Mouse (Mus musculus) CD4-positive, CD25-positive, alpha-beta regulatory T cell, adult 2 months (primary cell): Measurements from ENCODE around the gene Sox13.
A peak's percentile ranks its signal among the peaks of the same experiment; 100 is the strongest.

Source experiments
- DNase-seq: peaks from one replicate; pipeline ENCODE4 v3.0.0-alpha.2; 2012; ENCODE audit warnings: low read depth, low spot score

The Sox13 gene

DNA sequence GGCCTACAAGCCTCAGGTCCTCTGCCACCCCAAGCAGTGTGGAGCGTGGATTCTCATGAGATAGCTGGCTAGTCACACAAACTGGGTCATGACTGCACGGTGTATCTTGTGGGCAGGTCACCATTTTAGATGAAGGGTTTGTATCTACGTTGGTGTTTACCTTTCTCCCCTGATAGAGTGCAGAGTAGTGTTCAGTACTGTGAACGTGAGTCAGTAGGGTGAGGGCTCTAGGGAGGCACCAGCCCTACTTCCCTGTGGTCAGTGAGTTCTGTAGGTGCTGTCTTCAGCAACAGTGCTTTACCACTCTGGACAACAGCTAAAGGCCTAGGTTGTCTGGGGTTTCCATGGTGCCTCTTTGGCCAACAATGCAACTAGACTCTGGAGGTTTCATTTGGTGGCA lies 20.2 kb downstream of the Sox13 start:
- DNase-seq, result no peak

DNA sequence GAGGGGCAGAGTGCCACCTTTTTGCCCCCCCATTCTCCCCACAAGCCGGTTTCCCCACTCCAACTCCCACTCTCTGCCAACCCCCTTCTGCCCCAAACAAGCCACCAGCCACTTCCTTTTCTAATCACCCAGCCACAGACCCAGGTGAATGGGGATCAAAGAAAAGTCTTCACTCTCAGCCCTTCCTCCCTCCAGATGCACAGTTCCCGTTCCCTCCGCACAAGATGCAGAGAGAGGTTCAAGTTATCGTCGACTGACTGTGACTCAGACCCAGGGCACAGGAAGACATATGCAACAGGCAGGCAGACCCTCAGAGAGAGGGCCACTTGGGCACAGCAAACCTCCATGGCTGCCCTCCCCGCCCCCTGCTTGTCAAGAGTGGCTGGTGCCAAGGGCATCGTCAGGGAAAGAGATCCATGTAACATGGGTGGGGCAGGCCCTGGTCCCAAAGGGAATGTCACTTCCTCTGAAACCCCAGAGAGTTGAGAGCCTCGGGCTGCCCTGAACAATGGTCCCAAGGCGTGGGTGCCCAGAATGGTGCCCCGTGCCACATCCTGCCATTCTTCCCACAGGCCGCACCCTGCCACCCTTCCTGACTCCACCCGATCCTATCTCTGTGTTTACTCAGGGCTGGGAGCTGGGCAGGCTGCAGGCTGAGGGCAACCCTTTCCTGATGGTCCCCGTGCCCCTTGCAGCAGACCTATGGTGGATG lies 24.0 kb downstream of the Sox13 start:
- DNase-seq, result no peak

DNA sequence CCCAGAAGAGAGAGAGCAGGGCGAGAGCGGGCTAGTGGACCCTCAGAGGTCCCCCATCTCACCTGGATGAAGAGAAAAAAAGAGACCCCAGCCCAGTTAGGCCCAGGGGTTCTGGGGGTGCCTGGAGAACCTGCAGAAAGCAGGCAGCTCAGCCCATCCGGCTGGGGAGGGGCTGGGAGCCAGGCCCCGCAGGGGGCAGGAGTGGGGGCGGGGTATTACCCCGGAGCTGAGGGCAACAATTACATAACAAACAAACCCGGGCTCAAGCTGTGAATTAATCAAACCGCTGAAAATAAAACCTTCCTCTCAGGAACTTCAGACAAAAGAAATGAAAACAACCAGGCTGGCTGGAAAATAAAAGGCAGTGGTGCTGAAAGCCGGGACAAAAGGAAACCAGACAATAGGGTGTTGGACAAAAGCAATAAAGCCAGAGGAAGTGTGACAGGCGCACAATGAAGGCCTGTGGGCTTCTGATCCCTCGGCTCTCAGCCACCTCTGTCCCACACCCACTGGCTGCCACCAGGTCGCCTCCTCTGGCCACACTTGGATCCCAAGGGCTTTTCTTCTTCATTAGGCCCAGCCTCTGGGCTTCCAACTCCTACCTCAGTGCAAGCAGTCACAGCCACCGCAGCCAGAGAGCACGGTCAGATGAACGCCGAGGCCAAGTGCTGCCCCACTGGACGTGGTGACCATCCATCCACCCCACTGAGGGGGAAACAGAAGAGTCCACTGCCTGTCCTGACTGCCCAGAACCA lies 26.5 kb downstream of the Sox13 start:
- DNase-seq, result no peak

DNA sequence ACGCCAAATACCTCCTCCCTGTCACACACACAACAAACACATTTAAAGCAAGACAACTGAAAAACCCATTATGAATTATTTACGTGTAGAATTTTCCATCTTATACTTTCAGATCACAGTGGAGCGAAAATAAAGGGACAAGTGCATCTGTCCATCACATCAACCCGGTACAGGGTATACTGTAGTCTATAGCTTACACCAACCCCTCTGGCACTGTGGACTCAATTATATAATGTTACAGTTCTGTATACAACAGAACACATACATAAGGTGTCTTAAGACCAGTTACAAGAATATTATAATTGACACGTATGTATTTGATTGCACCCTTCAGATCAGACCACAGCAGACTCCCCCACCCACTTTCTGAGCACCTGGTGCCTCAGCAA lies 27.1 kb downstream of the Sox13 start:
- no peak for DNase-seq

DNA sequence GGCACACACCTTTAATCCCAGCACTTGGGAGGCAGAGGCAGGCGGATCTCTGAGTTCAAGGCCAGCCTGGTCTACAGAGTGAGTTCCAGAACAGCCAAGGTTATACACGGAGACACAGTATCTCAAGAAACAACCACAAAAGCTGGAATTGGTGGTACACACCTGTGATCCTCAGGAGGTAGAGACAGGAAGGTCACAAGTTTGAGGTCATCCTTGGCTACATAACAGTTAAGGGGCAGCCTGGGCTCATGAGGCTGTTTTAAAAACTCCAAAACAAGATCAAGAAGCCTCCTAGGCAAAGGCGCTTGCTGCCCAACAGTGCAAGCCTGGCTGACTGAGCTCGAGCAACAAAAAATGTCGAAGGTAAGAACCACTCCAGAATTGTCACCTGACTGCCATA lies 27.5 kb downstream of the Sox13 start:
- no peak for DNase-seq

DNA sequence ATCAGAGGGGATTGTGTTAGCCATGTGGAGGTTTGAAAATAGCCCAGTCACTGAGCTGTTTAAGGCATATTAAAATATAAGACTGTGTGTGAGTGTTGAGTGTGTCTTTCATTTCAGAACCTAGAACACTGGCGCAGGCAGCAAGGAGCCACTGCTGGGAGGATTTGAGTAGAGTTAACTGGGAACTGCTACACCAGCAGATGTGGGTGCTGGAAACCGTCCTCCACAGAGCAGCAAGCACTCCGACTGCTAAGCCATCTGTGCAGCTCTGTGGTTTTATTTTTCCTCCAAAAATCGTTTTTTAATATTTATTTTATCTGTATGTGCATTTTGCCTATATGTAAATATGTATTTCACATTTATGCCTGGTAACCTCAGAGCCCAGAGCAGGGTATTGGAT lies 29.5 kb downstream of the Sox13 start:
- no peak for DNase-seq

DNA sequence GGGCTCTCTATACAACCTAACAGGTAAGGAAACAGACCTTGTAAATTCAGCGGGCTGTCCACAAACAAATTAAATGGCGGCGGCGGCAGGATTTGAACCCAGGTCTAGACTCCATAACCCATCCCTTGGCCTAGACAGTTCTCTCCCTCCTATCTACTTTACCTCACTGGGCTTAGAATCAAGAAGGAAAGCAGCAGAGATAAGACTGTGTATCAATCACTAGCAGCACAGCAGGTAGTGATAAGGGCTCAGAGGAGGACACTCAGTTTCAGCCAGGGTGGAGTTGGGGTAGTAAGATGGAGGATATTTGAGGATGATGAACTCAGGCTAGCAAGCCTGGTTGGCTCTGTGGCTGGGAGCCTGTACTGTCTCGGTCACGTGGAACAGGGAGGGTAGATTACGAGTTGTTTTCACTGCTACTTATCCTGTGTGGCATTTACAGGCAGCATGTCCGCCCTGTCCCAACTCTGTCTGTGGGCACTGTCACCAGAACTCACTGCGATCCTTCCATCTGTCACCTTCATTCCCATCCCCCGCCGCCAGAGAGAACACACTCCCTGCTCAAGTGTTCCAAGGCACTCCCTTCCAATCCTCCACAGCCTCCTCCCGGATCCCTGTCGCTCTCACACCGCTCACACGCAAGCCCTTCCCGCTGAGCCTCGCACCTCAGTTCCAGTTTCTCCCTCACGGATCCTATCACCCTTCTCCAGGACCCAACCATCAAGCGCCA lies 36.5 kb downstream of the Sox13 start:
- DNase-seq, result no peak

DNA sequence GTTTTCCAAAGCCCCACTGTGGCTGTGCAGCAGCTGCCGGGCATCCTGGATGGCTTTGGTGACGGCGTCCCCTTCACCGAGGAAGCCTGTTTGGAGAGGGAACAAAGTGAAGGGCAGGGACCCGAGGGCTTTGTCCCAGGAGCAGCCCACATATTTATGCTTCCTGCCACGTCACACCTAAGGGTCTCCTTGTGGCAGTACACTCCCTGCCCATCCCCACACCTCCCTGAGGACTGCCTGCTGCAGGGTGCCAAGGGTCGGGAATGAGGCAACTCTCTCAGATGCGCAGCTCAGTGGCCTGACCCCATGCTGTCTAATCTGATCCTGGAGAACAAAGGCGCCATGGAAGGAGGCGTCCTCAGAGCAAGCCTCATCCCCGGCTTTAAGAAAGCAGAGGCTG lies 38.0 kb downstream of the Sox13 start:
- no peak for DNase-seq

DNA sequence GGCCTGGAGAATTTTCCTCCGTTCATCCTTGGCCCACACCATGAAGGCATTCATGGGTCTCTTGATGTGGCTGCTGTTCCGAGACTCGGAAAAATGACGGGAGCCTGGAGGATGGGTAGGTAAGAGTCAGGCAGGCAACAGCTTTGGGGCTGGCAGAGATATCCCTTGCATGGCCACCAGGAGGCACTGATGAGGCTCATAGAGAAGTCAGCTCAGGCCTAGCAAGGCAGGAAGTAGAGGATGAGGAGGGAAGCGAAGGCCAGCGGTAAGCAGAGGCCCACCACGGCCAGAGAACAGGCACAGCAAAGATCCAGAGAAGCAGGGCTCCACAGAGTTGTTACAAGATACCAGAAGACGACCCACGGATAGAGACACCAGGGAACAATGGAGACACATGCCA lies 38.7 kb downstream of the Sox13 start:
- DNase-seq, result peak; percentile 84

DNA sequence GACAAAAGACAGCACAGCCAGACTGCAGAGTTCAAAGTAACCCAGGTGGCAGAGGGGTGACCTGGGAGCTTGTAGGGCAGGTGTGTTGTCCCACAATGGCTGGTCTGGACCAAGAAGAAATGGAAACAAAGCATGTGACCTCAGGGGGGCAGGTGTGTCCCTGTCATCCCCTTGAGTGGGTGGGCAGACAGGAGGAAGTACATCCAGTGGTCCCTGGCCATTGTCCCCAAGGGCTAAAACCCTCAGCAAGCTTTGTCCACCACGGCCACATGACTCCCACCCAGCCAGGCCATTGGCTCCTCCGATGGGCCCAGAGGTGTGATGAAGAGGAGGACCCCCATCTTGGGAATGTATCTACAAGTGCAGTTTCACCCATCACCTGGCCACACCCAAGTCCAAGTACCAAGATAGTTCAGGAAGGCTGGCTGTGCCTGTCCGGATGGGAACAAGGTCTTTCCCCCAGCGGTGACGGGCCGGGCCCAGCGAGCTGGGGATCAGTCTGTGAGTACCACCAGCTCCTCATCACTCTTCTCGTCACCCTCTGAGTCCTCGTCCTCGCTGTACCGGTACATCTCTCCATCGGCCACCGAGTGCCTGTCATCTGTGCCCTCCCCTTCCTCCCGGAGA lies 40.9 kb downstream of the Sox13 start:
- no peak for DNase-seq

DNA sequence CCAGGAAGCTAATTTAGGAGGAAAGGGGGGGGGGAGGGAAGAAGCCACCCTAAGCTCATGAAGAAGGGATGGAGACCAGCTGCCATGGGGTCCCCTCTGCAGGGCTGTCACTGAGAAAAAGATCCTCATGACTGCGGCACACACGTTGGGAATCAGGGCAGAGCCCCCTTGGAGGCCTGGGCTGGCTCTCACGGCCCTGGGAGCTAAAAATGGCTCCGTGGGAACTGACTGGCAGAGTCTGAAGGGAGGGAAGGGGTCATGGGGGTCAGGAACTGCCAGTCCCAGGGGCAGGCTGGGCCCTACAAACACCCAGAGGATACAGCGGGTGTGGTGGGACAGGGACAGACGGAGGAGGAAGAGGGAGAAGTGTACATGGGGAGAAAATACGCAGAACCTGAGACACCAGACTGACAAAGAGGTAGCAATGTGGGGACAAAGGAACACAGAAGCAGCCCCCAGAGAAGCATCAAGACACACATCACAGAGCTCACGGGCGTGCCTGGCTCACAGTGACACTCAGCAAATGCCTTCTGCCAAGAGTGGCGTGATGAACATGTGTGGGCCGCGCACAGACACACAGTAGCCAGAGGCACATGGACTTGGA lies 41.5 kb downstream of the Sox13 start:
- DNase-seq, result no peak

DNA sequence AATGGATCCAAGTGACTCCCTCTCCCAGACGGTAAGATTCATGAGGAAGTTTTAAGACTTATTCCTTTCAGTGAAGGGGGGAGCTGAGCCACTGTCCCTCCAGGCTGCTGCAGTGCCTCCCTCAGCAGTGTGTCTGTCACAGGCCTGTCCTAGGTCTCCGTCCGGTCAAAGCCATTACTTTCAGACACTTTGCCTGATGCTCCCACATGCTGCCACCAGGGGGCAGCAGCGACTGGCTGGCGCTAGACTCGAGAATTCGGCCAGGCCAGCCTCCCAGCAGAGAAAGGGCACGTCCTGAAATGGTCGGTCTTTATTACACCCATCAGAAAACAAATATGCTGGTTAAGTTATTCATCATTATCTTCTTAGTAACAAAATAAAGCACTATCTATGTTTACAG lies 42.2 kb downstream of the Sox13 start:
- DNase-seq, result peak; percentile 80

DNA sequence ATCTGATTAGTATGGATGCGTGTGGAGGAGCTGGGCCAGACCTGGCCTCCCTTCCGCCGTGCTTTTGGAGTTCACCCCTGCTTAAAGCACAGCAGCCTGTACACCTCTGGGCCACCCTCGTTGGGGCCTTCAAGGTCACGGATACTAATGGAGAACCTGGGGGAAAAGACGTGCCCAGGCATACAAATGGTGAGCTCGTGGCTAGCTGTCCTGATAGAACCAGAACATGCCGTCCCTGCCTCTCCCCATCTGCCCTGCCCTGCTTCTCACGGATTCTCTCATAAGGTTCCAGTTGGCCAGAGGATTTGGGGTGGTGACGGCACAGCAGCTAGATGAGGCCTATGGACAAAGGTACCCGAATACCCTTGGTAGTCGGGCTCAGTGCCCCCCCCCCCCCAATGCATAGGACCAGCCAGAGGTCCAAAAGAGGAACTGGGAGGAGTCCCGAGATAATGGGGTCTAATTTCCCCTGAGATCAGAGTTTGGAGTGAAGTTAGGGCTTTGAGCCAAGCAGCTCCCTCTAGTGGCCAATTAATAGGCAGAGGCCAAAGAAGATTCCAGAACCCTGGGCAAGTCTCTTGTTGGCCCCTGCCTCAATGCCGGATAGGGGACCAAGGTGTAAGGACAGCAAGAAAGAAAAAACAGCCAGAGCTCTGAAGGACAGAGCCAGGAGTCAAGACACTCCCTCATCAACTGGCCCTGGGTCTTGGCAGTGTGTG lies 43.7 kb downstream of the Sox13 start:
- DNase-seq, result peak; percentile 58

DNA sequence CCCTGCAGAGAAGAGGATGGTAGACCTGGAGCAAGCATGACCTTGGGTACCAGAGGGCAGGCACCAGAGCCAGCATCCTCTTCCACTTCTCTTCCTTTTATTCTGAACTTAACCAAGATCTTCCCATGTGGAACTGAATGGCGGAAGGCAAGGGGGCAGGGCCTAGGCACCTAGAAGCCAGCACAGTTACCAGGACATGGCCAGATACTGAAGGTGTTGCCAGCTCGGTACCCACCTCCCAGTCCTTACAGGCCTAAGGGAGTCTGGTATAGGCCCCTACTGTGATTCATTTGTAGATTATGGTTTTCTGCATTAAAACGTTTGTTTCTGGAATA lies 44.2 kb downstream of the Sox13 start:
- DNase-seq, result no peak

DNA sequence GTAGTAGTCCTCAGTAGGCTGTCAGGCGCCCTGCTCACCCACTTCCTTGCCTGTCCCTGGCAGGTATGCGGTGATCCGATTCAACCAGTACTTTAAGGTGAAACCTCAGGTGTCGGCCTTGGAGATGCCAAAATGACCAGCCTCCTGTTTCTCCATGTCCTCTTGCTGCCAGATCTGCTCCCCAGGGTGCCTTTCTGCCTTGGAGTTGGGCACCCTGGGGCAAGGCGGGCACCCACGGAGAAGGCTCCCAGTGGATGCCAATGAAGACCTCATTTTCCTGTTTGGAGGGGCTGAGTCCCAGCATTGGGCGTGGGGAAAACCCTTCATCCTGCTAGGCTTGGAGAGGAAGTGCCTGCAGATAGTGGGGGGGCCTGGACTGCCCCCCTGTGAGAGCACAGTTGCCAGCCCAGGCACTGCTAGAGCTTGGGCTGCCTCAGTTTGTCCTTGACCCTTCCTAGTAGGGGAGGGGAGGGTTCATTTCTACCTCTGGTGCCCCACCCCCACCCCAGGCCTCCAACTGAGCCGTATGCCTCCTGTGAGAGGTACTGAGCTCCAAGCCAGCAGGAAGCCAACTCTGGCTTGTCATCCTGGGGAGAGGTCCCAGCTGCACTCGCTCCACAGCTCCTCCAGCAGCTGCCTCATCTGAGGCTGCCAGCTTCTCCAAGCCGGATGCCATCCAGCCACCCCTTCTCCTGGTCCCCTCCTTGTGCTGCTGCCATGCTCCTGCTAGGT lies 44.8 kb downstream of the Sox13 start:
- no peak for DNase-seq

DNA sequence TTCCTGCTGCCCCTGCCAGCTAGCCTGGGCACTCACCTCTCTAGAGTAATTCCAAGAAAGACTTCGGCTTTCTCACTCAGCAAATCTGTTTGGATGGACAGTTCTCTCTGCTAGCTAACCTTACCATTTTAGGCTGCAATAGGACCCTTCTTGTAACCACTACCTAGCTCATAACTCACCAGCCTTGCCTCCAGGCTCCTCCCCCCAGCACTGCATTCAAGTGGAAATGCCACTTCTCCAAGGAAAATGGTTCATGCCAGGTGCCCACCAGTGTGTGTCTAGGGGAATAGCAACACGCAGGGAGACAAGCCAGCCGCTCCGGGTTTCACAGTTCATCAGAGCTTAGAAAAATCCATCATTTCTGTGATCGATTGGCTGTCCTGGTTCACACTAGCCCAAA lies 46.6 kb downstream of the Sox13 start:
- DNase-seq, result no peak

DNA sequence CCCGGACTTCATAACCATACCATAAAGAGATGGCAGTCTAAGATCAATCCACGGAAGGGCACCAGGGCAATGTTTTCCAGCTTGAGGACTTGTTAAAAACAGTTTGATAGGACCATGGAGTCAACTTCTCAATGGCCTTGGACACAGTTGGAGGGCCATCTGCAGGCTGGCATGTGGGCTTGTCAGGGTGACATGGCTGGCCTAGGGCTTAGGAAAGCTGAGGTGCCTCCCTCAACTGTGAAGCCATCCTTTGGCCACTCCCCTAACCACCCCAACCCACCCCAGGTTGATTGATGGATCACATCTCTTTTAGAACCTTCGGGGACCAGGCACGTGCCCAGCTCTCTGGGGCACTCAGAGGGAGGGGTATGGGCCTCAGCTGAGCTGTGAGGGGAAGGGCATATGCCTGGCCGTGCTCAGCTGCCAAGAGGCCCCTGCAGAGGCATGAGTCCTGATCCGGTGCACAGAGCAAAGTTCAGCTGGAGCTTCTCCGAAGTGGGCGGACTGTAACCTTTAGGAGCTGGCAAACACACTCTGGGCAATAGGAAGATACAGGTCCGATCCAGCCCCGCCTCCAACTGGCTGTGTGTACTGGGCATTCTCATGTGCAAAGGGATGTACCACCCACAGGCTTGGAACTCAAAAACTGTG lies 48.4 kb downstream of the Sox13 start:
- DNase-seq, result no peak

DNA sequence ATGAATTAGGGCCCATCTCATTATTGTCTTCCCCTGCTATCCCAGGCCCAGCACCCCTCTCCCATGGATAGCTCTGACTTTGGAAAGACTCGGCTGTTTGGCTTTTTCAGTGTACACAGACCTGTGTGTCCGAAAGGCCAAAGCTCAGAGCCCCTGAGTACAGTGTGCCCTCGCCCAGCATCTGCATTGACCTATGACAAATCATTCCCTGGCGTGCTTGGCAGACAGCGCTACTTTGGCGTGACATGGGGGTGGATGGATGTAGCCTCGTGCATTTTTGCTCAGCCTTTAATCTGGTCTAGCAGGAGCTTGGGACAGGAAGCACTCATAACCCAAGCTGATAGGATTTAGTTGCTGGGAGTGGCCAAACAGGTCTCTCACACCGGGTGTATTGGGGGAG lies 52.1 kb downstream of the Sox13 start:
- DNase-seq, result no peak

DNA sequence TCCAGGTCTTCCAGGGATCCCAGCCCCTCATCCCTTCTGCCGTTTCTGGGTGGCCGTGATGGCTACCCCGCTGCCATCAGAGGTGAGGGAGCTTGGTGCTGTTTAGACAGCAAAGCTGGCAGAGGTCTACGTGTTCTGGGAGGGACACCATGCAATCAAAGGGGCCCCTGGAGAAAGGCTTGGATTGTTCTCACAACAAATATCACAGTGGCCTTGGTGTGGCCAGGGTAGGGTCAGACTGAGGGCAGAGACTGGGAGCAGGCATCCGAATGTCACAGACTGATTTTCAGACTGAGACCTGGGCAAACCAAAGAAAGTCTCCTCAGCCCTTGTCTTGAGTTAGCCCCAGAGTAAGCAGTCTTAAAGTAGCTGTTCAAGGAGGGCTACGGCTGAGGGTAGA lies 52.7 kb downstream of the Sox13 start:
- DNase-seq, result no peak

DNA sequence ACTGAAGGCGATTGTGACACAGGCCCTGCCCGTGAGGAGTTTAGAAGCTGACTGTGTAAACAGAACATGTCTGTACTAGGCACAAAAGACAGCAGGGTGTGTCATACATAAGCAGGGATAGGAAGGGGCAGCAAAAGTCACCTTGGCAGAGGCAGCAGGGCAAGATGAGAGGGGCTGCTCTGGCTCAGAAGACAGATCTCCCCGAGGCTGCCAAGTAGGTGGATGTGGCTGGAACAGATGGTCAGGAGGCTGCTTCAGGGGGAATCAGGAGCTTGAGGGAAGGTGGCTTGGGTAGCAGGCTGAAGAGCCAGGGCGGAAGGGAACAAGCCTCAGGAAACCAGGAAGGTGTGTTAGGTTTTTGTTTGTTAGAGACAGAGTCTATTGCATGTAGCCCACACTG lies 53.8 kb downstream of the Sox13 start:
- no peak for DNase-seq
